Mouse (Mus musculus): Measurements from ENCODE around the gene Catsper3. TPM values are rescaled to one million over a fixed set of nuclear protein-coding genes. Genes with fewer than 3 reads are reported as not detected.

Gene Catsper3
- total and polyA plus RNA-seq, 3 experiments, result not detected

DNA sequence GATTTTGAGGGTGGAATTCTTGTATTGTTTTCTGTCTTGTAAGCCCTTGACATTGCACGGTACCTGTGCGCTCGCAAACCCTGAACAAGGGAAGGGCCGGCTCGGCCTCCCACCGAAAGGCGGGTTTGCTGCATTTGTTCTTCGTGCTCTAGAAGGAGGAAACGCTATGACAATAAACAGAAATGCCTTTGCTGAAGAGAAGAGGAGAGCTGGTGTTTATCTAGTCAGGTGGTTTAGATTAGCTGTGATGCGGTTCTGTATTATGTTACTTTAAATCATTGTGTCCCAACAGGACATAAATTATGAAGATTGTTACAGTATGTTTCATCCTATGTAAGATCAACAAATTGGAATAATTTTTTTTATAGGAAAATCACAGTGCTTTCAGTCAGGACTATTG lies 22.9 kb upstream of the Catsper3 start:
- TF ChIP-seq GABPA (IDR thresholded peaks at IDR 0.05; ENCODE audit: low read depth, low read length) (no peak), SMC3 (IDR thresholded peaks at IDR 0.05; ENCODE audit: low read depth, low read length) (no peak), ELF1 (IDR thresholded peaks at IDR 0.05; ENCODE audit: low read depth, low read length) (no peak), E2F4 (IDR thresholded peaks at IDR 0.05; ENCODE audit: borderline replicate concordance, low read depth, low read length) (no peak), POLR2AphosphoS5 (IDR thresholded peaks at IDR 0.05; ENCODE audit: borderline replicate concordance, low read depth, low read length) (no peak), RAD21 (IDR thresholded peaks at IDR 0.05; ENCODE audit: low read depth, low read length) (no peak), ZMIZ1 (IDR thresholded peaks at IDR 0.05; ENCODE audit: low read depth, low read length) (no peak), HCFC1 (IDR thresholded peaks at IDR 0.05; ENCODE audit: low read depth, low read length) (no peak), POLR2A (IDR thresholded peaks at IDR 0.05; ENCODE audit: control insufficient read depth in 1 of 2, insufficient read depth in 1 of 2, low read depth in 1 of 2, low read length in 2 of 2, poor library complexity in 1 of 2) (no peak), MEF2A (IDR thresholded peaks at IDR 0.05; ENCODE audit: extremely low read depth, insufficient replicate concordance, low read depth, low read length, poor library complexity, severe bottlenecking) (no peak), USF1 (IDR thresholded peaks at IDR 0.05; ENCODE audit: low read depth, low read length) (no peak), MYB (IDR thresholded peaks at IDR 0.05; ENCODE audit: low read depth, low read length) (no peak), UBTF (IDR thresholded peaks at IDR 0.05; ENCODE audit: borderline replicate concordance, insufficient read depth, low read depth, low read length) (no peak), NELFE (IDR thresholded peaks at IDR 0.05; ENCODE audit: low read depth, low read length) (no peak), GATA1 (IDR thresholded peaks at IDR 0.05; ENCODE audit: low read depth, low read length) (no peak), ZNF384 (IDR thresholded peaks at IDR 0.05; ENCODE audit: low read depth, low read length) (no peak)

DNA sequence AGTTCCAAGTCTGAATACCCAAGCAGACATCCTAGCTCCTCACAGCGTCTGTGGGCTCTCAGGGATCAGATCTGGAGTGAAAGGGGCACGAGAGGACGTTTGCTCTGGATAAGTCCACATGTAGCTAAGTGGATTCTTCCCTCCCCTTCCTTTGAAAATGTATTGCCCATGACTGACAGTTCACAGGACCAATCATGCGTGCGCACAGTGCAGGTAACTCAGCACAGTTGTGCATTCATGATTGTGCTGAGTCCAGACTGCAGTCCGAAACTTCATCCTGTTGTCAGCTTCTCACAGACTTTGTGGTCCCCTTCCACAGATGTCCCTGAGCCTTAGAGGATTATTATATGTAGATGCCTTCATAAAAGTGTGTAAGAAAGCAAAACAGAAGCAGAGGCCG lies 10.0 kb upstream of the Catsper3 start:
- TF ChIP-seq ZKSCAN1 (IDR thresholded peaks at IDR 0.05; ENCODE audit: low read depth, low read length) (no peak), NRF1 (IDR thresholded peaks at IDR 0.05; ENCODE audit: insufficient read depth, low read depth, low read length, poor library complexity, severe bottlenecking) (no peak), POLR2A (IDR thresholded peaks at IDR 0.05; ENCODE audit: control insufficient read depth in 1 of 2, insufficient read depth in 1 of 2, low read depth in 1 of 2, low read length in 2 of 2, poor library complexity in 1 of 2) (no peak), CTCF (IDR thresholded peaks at IDR 0.05 in 2 of 3, conservative IDR thresholded peaks at IDR 0.05 in 1 of 3; ENCODE audit: control insufficient read depth in 1 of 3, insufficient read depth in 1 of 3, low read depth in 2 of 3, low read length in 3 of 3, poor library complexity in 1 of 3, severe bottlenecking in 1 of 3) (no peak), MYC (IDR thresholded peaks at IDR 0.05; ENCODE audit: low read depth, low read length) (no peak), USF1 (IDR thresholded peaks at IDR 0.05; ENCODE audit: low read depth, low read length) (no peak), RAD21 (IDR thresholded peaks at IDR 0.05; ENCODE audit: low read depth, low read length) (no peak), RCOR1 (IDR thresholded peaks at IDR 0.05; ENCODE audit: low read depth, low read length) (no peak), GATA1 (IDR thresholded peaks at IDR 0.05; ENCODE audit: low read depth, low read length) (no peak), HCFC1 (IDR thresholded peaks at IDR 0.05; ENCODE audit: low read depth, low read length) (no peak), TCF12 (IDR thresholded peaks at IDR 0.05; ENCODE audit: low read depth, low read length) (no peak), GABPA (IDR thresholded peaks at IDR 0.05; ENCODE audit: low read depth, low read length) (no peak), ZC3H11A (IDR thresholded peaks at IDR 0.05; ENCODE audit: low read depth, low read length) (no peak), CHD1 (IDR thresholded peaks at IDR 0.05; ENCODE audit: low read depth, low read length) (no peak), ZMIZ1 (IDR thresholded peaks at IDR 0.05; ENCODE audit: low read depth, low read length) (no peak), CHD2 (IDR thresholded peaks at IDR 0.05; ENCODE audit: low read length) (no peak), NELFE (IDR thresholded peaks at IDR 0.05; ENCODE audit: low read depth, low read length) (no peak), ELF1 (IDR thresholded peaks at IDR 0.05; ENCODE audit: low read depth, low read length) (no peak)
- Histone ChIP-seq H3K27me3 (ENCODE audit: control insufficient read depth in 1 of 2, insufficient read depth in 2 of 2, low read length in 2 of 2) (no peaks in the 10 kb centered on the region), H3K9me3 (replicated peaks; ENCODE audit: insufficient read depth, low read length) (no peaks in the 10 kb centered on the region), H3K4me3 (ENCODE audit: control insufficient read depth in 1 of 2, insufficient read depth in 1 of 2, low read depth in 2 of 2, low read length in 2 of 2) (no peak overlapping the region), H3K79me2 (ENCODE audit: control insufficient read depth, insufficient read depth, low read length, poor library complexity) (no peaks in the 10 kb centered on the region), H3K36me3 (ENCODE audit: control insufficient read depth in 1 of 2, insufficient read depth in 2 of 2, low read length in 2 of 2) (no peaks in the 10 kb centered on the region), H3K9ac (ENCODE audit: control insufficient read depth, low read depth, low read length, poor library complexity, severe bottlenecking) (no peak overlapping the region), H3K27ac (ENCODE audit: control insufficient read depth, low read depth, low read length) (no peak overlapping the region), H3K4me1 (ENCODE audit: control insufficient read depth in 1 of 2, insufficient read depth in 2 of 2, low read length in 2 of 2) (no peaks in the 10 kb centered on the region)
- no peak for DNase-seq (ENCODE audit: low read depth, low spot score)

More for the DNA sequence above, 22.9 kb upstream of the Catsper3 start:
- H3K27me3 ChIP-seq (ENCODE audit: control insufficient read depth in 1 of 2, insufficient read depth in 2 of 2, low read length in 2 of 2), result no peaks in the 10 kb centered on the region
- no peak overlapping the region for H3K4me3 ChIP-seq (ENCODE audit: control insufficient read depth in 1 of 2, insufficient read depth in 1 of 2, low read depth in 2 of 2, low read length in 2 of 2)
- H3K27ac ChIP-seq (ENCODE audit: control insufficient read depth, low read depth, low read length), result no peak overlapping the region
- H3K4me1 ChIP-seq (ENCODE audit: control insufficient read depth in 1 of 2, insufficient read depth in 2 of 2, low read length in 2 of 2), result no peaks in the 10 kb centered on the region
- H3K79me2 ChIP-seq (ENCODE audit: control insufficient read depth, insufficient read depth, low read length, poor library complexity), result no peaks in the 10 kb centered on the region
- no peaks in the 10 kb centered on the region for H3K36me3 ChIP-seq (ENCODE audit: control insufficient read depth in 1 of 2, insufficient read depth in 2 of 2, low read length in 2 of 2)
- no peak overlapping the region for H3K9ac ChIP-seq (ENCODE audit: control insufficient read depth, low read depth, low read length, poor library complexity, severe bottlenecking)
- no peaks in the 10 kb centered on the region for H3K9me3 ChIP-seq (replicated peaks; ENCODE audit: insufficient read depth, low read length)
- DNase-seq (ENCODE audit: low read depth, low spot score), result no peak

Measured in MEL (cell line).